Mouse (Mus musculus): Measurements from ENCODE around the gene Tbc1d8. TPM values are rescaled to one million over a fixed set of nuclear protein-coding genes. Genes with fewer than 3 reads are reported as not detected.

Tbc1d8 gene
- total and polyA plus RNA-seq, 2 experiments from 2014 or later = 6.4 to 16.7 TPM

- H3K4me3 ChIP-seq (ENCODE audit: low read depth, low read length) = no peak overlapping the region
- peaks cover 3% of the 10 kb centered on the region; the same call in 1 of the 2 replicates for H3K4me1 ChIP-seq (ENCODE audit: control insufficient read depth, insufficient read depth)
- no peaks in the 10 kb centered on the region for H3K27me3 ChIP-seq (ENCODE audit: control insufficient read depth, insufficient read depth, low read length)
- TF ChIP-seq EP300 (IDR thresholded peaks at IDR 0.05; ENCODE audit: low read depth) = no peak
- peak; percentile 69 for TF ChIP-seq CTCF (IDR thresholded peaks at IDR 0.05; ENCODE audit: low read depth)
- no peaks in the 10 kb centered on the region for H3K36me3 ChIP-seq (replicated peaks; ENCODE audit: control insufficient read depth, insufficient read depth, low read length)
- H3K9ac ChIP-seq (replicated peaks; ENCODE audit: low read depth, low read length) = no peak overlapping the region
- H3K4me2 ChIP-seq (ENCODE audit: low read depth, low read length) = no peak overlapping the region
- no peaks in the 10 kb centered on the region for H3K9me3 ChIP-seq (replicated peaks; ENCODE audit: control insufficient read depth, low read length)
- 22% methylated on average over 5 of the region's 5 CpGs for WGBS
- DNase-seq (ENCODE audit: low spot score) (no peak), ATAC-seq (ENCODE audit: insufficient read depth, low read depth) (no peak)
- no peak overlapping the region for H3K27ac ChIP-seq (ENCODE audit: low read depth)
These were observed 44.0 kb upstream of the Tbc1d8 start for GRCm38 (mm10) chr1:39522519-39522918.

GRCm38 (mm10) chr1:39521326-39521725 is 42.8 kb upstream of the Tbc1d8 start:
- no peak for ATAC-seq (ENCODE audit: insufficient read depth, low read depth)
- H3K4me3 ChIP-seq (ENCODE audit: low read depth, low read length) = no peak overlapping the region
- no peak overlapping the region for H3K9ac ChIP-seq (replicated peaks; ENCODE audit: low read depth, low read length)
- no peak for TF ChIP-seq EP300 (IDR thresholded peaks at IDR 0.05; ENCODE audit: low read depth)
- no peak for TF ChIP-seq CTCF (IDR thresholded peaks at IDR 0.05; ENCODE audit: low read depth)
- DNase-seq (ENCODE audit: low spot score) = no peak
- no peaks in the 10 kb centered on the region for H3K36me3 ChIP-seq (replicated peaks; ENCODE audit: control insufficient read depth, insufficient read depth, low read length)
- H3K9me3 ChIP-seq (replicated peaks; ENCODE audit: control insufficient read depth, low read length) = no peaks in the 10 kb centered on the region
- 87% methylated on average over 7 of the region's 7 CpGs for WGBS
- H3K27ac ChIP-seq (ENCODE audit: low read depth) = no peak overlapping the region
- no peaks in the 10 kb centered on the region for H3K27me3 ChIP-seq (ENCODE audit: control insufficient read depth, insufficient read depth, low read length)
- 0 out of 2 replicates have a peak, but pooled peaks cover under 1% of the 10 kb centered on the region for H3K4me1 ChIP-seq (ENCODE audit: control insufficient read depth, insufficient read depth)
- H3K4me2 ChIP-seq (ENCODE audit: low read depth, low read length) = no peak overlapping the region

- no peak for DNase-seq (ENCODE audit: low spot score)
- ATAC-seq (ENCODE audit: insufficient read depth, low read depth) = no peak
- H3K9ac ChIP-seq (replicated peaks; ENCODE audit: low read depth, low read length) = no peak overlapping the region
- 75% methylated on average over 10 of the region's 10 CpGs for WGBS
- H3K27ac ChIP-seq (ENCODE audit: low read depth) = no peak overlapping the region
- no peak overlapping the region for H3K4me3 ChIP-seq (ENCODE audit: low read depth, low read length)
- no peaks in the 10 kb centered on the region for H3K4me1 ChIP-seq (ENCODE audit: control insufficient read depth, insufficient read depth)
- H3K4me2 ChIP-seq (ENCODE audit: low read depth, low read length) = no peak overlapping the region
- H3K27me3 ChIP-seq (ENCODE audit: control insufficient read depth, insufficient read depth, low read length) = no peaks in the 10 kb centered on the region
- no peaks in the 10 kb centered on the region for H3K36me3 ChIP-seq (replicated peaks; ENCODE audit: control insufficient read depth, insufficient read depth, low read length)
- H3K9me3 ChIP-seq (replicated peaks; ENCODE audit: control insufficient read depth, low read length) = no peaks in the 10 kb centered on the region
- no peak for TF ChIP-seq CTCF (IDR thresholded peaks at IDR 0.05; ENCODE audit: low read depth)
- TF ChIP-seq EP300 (IDR thresholded peaks at IDR 0.05; ENCODE audit: low read depth) = no peak
These were observed 36.9 kb upstream of the Tbc1d8 start for GRCm38 (mm10) chr1:39515303-39515991.

GRCm38 (mm10) chr1:39512183-39512582 is 33.6 kb upstream of the Tbc1d8 start:
- Histone ChIP-seq H3K4me2 (ENCODE audit: low read depth, low read length) (no peak overlapping the region), H3K9me3 (replicated peaks; ENCODE audit: control insufficient read depth, low read length) (no peaks in the 10 kb centered on the region), H3K4me1 (ENCODE audit: control insufficient read depth, insufficient read depth) (no peaks in the 10 kb centered on the region), H3K27ac (ENCODE audit: low read depth) (no peak overlapping the region), H3K27me3 (ENCODE audit: control insufficient read depth, insufficient read depth, low read length) (no peaks in the 10 kb centered on the region), H3K9ac (replicated peaks; ENCODE audit: low read depth, low read length) (no peak overlapping the region), H3K36me3 (replicated peaks; ENCODE audit: control insufficient read depth, insufficient read depth, low read length) (no peaks in the 10 kb centered on the region), H3K4me3 (ENCODE audit: low read depth, low read length) (no peak overlapping the region)
- DNase-seq (ENCODE audit: low spot score) = no peak
- TF ChIP-seq CTCF (IDR thresholded peaks at IDR 0.05; ENCODE audit: low read depth) (no peak), EP300 (IDR thresholded peaks at IDR 0.05; ENCODE audit: low read depth) (no peak)
- ATAC-seq (ENCODE audit: insufficient read depth, low read depth) = no peak
- 72% methylated on average over 1 of the region's 1 CpGs for WGBS

- H3K36me3 ChIP-seq (replicated peaks; ENCODE audit: control insufficient read depth, insufficient read depth, low read length) = no peaks in the 10 kb centered on the region
- no peak for ATAC-seq (ENCODE audit: insufficient read depth, low read depth)
- H3K4me2 ChIP-seq (ENCODE audit: low read depth, low read length) = no peak overlapping the region
These were observed 33.2 kb upstream of the Tbc1d8 start for GRCm38 (mm10) chr1:39511775-39512174.

GRCm38 (mm10) chr1:39505600-39505999 is 27.0 kb upstream of the Tbc1d8 start:
- WGBS = 51% methylated on average over 9 of the region's 9 CpGs
- no peak for TF ChIP-seq EP300 (IDR thresholded peaks at IDR 0.05; ENCODE audit: low read depth)
- no peak for TF ChIP-seq CTCF (IDR thresholded peaks at IDR 0.05; ENCODE audit: low read depth)
- no peaks in the 10 kb centered on the region for H3K36me3 ChIP-seq (replicated peaks; ENCODE audit: control insufficient read depth, insufficient read depth, low read length)
- H3K27ac ChIP-seq (ENCODE audit: low read depth) = no peak overlapping the region
- H3K9ac ChIP-seq (replicated peaks; ENCODE audit: low read depth, low read length) = no peak overlapping the region
- no peak overlapping the region for H3K4me2 ChIP-seq (ENCODE audit: low read depth, low read length)
- ATAC-seq (ENCODE audit: insufficient read depth, low read depth) (no peak), DNase-seq (ENCODE audit: low spot score) (no peak)
- H3K27me3 ChIP-seq (ENCODE audit: control insufficient read depth, insufficient read depth, low read length) = no peaks in the 10 kb centered on the region
- no peaks in the 10 kb centered on the region for H3K9me3 ChIP-seq (replicated peaks; ENCODE audit: control insufficient read depth, low read length)
- no peaks in the 10 kb centered on the region for H3K4me1 ChIP-seq (ENCODE audit: control insufficient read depth, insufficient read depth)
- H3K4me3 ChIP-seq (ENCODE audit: low read depth, low read length) = no peak overlapping the region

More at GRCm38 (mm10) chr1:39511775-39512174, 33.2 kb upstream of the Tbc1d8 start:
- no peak overlapping the region for H3K27ac ChIP-seq (ENCODE audit: low read depth)
- H3K4me1 ChIP-seq (ENCODE audit: control insufficient read depth, insufficient read depth) = no peaks in the 10 kb centered on the region
- DNase-seq (ENCODE audit: low spot score) = no peak
- 82% methylated on average over 8 of the region's 8 CpGs for WGBS
- TF ChIP-seq EP300 (IDR thresholded peaks at IDR 0.05; ENCODE audit: low read depth) = no peak
- no peak overlapping the region for H3K4me3 ChIP-seq (ENCODE audit: low read depth, low read length)
- no peaks in the 10 kb centered on the region for H3K9me3 ChIP-seq (replicated peaks; ENCODE audit: control insufficient read depth, low read length)
- no peak overlapping the region for H3K9ac ChIP-seq (replicated peaks; ENCODE audit: low read depth, low read length)
- H3K27me3 ChIP-seq (ENCODE audit: control insufficient read depth, insufficient read depth, low read length) = no peaks in the 10 kb centered on the region
